28 mouse cellular contexts compared by ENCODE assay signal in the genomic region with DNA sequence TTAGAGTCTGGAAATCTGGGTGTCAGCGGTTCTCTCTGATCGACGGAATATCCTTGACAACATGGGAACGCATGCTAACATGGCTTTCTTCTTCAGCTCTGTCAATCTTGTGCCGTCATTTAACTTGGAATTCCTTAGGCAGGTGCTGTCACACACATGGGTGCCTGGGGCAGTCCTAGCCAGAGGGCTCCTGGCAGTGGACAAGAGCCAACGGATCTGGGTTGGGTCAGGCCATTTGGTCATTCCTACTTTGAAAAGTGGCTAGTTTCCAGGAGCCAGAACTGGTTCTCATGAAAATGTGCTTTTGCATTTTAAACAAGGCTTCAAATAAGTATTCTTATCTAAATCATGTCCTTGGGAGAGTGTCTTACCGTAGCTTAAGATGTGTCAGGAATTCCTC. TPM values are rescaled to one million over a fixed set of nuclear protein-coding genes. Genes with fewer than 3 reads are reported as not detected.
A peak's percentile ranks its signal among the peaks of the same experiment; 100 is the strongest.
DNase-seq lines count a peak whose midpoint lies in the region; ATAC-seq lines count a peak whose summit lies in the region.
"Had no signal": no experiment of that assay in that cellular context is flagged by ENCODE, and none has a peak within 500 bp of the region (broad histone marks: within the 10 kb centered on the region; RNA-seq: fewer than 3 reads in every experiment).

No protein-coding gene starts in this region.

- no peaks in the 10 kb centered on the region for H3K27me3 ChIP-seq in kidney, embryonic 16.5 days (ENCODE audit: insufficient read depth, low read length)
- no peaks in the 10 kb centered on the region for H3K27me3 ChIP-seq in kidney, embryonic 14.5 days (ENCODE audit: control insufficient read depth, insufficient read depth, low read length)
- H3K27me3 ChIP-seq: CH12.LX; embryonic facial prominence, embryonic 13.5 days; embryonic facial prominence, embryonic 15.5 days; forebrain, embryonic 12.5 days; Patski had no signal

- no peaks in the 10 kb centered on the region for H3K4me1 ChIP-seq in kidney, embryonic 16.5 days (ENCODE audit: insufficient read depth, low read length)
- H3K4me1 ChIP-seq in kidney, embryonic 14.5 days (ENCODE audit: control insufficient read depth, insufficient read depth, low read length): no peaks in the 10 kb centered on the region
- H3K4me1 ChIP-seq: embryonic facial prominence, embryonic 13.5 days; embryonic facial prominence, embryonic 15.5 days; forebrain, embryonic 12.5 days had no signal

- no peak overlapping the region for H3K4me3 ChIP-seq in kidney, embryonic 16.5 days (ENCODE audit: low read length)
- no peak overlapping the region for H3K4me3 ChIP-seq in kidney, embryonic 14.5 days (ENCODE audit: low read length)
- H3K4me3 ChIP-seq: embryonic facial prominence, embryonic 13.5 days; embryonic facial prominence, embryonic 15.5 days; erythroblast, embryonic 14.5 days; forebrain, embryonic 10.5 days; forebrain, embryonic 12.5 days had no signal

- no peak for ATAC-seq in kidney, embryonic 16.5 days (ENCODE audit: low FRiP score, low TSS enrichment)
- no peak for ATAC-seq in kidney, embryonic 14.5 days (ENCODE audit: low FRiP score, low TSS enrichment)
- ATAC-seq: activated CD4-positive, CD25-positive, alpha-beta regulatory T cell, adult 4 months; CD4-positive, CD25-positive, alpha-beta regulatory T cell, adult 4 months; forebrain, embryonic 14.5 days; forebrain, embryonic 16.5 days; Patski had no signal

- WGBS in kidney, embryonic 16.5 days: 86% methylated on average over 7 of the region's 7 CpGs
- 86% methylated on average over 7 of the region's 7 CpGs for WGBS in kidney, embryonic 14.5 days

- no peak overlapping the region for H3K27ac ChIP-seq in kidney, embryonic 16.5 days (ENCODE audit: low read length)
- H3K27ac ChIP-seq in kidney, embryonic 14.5 days (ENCODE audit: low read depth, low read length): no peak overlapping the region
- H3K27ac ChIP-seq: embryonic facial prominence, embryonic 13.5 days; embryonic facial prominence, embryonic 15.5 days; forebrain, embryonic 10.5 days; forebrain, embryonic 12.5 days had no signal

- peak; percentile 44 for DNase-seq in adrenal gland, postnatal 10 days
- DNase-seq in adrenal gland, adult (ENCODE audit: inconsistent age in 2 of 2, low spot score in 1 of 2): no peak
- DNase-seq in kidney, adult 11 months: peak; percentile 34
- DNase-seq in kidney, postnatal 36 days: peak; percentile 37 to 42
- DNase-seq in adipocyte (ENCODE audit: low spot score): peak; percentile 45
- DNase-seq: adrenal gland, adult 8-10 months; adrenal gland, postnatal 36 days; B cell, adult 2 months; cerebellum, adult 11 months; cerebellum, adult 18-20 months; cerebellum, adult 8-10 months; cerebellum, adult 9-11 months; cerebellum, postnatal 36 days; embryo, embryonic 11 days had no signal

- H3K9me3 ChIP-seq in kidney, embryonic 16.5 days (ENCODE audit: low read length): no peaks in the 10 kb centered on the region
- H3K9me3 ChIP-seq in kidney, embryonic 14.5 days (ENCODE audit: control insufficient read depth, low read length): no peaks in the 10 kb centered on the region
- H3K9me3 ChIP-seq: embryonic facial prominence, embryonic 13.5 days; embryonic facial prominence, embryonic 15.5 days; forebrain, embryonic 10.5 days; forebrain, embryonic 12.5 days; G1E had no signal

- H3K9ac ChIP-seq in kidney, embryonic 16.5 days (replicated peaks; ENCODE audit: low read length): no peak overlapping the region
- H3K9ac ChIP-seq in kidney, embryonic 14.5 days (ENCODE audit: low read depth, low read length): no peak overlapping the region
- H3K9ac ChIP-seq: embryonic facial prominence, embryonic 13.5 days; embryonic facial prominence, embryonic 15.5 days; forebrain, embryonic 12.5 days had no signal

- H3K36me3 ChIP-seq in kidney, embryonic 16.5 days (ENCODE audit: insufficient read depth, low read length): no peaks in the 10 kb centered on the region
- H3K36me3 ChIP-seq in kidney, embryonic 14.5 days (ENCODE audit: control insufficient read depth, insufficient read depth, low read length): no peaks in the 10 kb centered on the region
- H3K36me3 ChIP-seq: embryonic facial prominence, embryonic 15.5 days; forebrain, embryonic 12.5 days; G1E had no signal

- H3K4me2 ChIP-seq in kidney, embryonic 16.5 days (replicated peaks; ENCODE audit: low read depth, low read length): no peak overlapping the region
- no peak overlapping the region for H3K4me2 ChIP-seq in kidney, embryonic 14.5 days (replicated peaks; ENCODE audit: low read depth, low read length)
- H3K4me2 ChIP-seq: embryonic facial prominence, embryonic 13.5 days; embryonic facial prominence, embryonic 15.5 days; forebrain, embryonic 12.5 days had no signal

RNA-seq across cellular contexts. Expression of gene Tet3, which starts 12.9 kb away (rescaled TPM):
- total RNA-seq in adrenal gland, postnatal 10 days (2021): 10 to 100 TPM; 57.4 to 64.4 TPM
- polyA plus RNA-seq in kidney, embryonic 16.5 days (2015; fragmentation: Nextera tagmentation; extraction: Ambion mirVana): 48.9 and 65.3 TPM in 2 replicates
- polyA plus RNA-seq in kidney, embryonic 14.5 days (2014; fragmentation: Nextera tagmentation; extraction: Ambion mirVana): 48.6 and 54.9 TPM in 2 replicates

RNA-seq across cellular contexts. Expression of gene Dguok, which starts 35.0 kb away (rescaled TPM):
- total RNA-seq in adrenal gland, postnatal 10 days (2021): 10 to 100 TPM; 38.0 to 50.0 TPM
- 85.8 and 95.8 TPM in 2 replicates for polyA plus RNA-seq in kidney, embryonic 16.5 days (2015; fragmentation: Nextera tagmentation; extraction: Ambion mirVana)
- 69.3 and 78.2 TPM in 2 replicates for polyA plus RNA-seq in kidney, embryonic 14.5 days (2014; fragmentation: Nextera tagmentation; extraction: Ambion mirVana)

Comparison
In these comparisons a context has a peak if more than half of its experiments do, and no peak if none do; other contexts are left out.
1. DNase-seq: peak in adrenal gland, postnatal 10 days (single experiment), kidney, adult 11 months (single experiment), kidney, postnatal 36 days (2 of 2) and adipocyte (single experiment); none in adrenal gland, adult (0 of 2).